Mouse (Mus musculus) hindbrain, embryonic 15.5 days (tissue): ENCODE measurements around the gene Dnah9. TPM values are rescaled to one million over a fixed set of nuclear protein-coding genes. Genes with fewer than 3 reads are reported as not detected.

Experiments used
- ATAC-seq: fragments of 200-750 bp; cut with Nextera tagmentation; 2 replicates; pipeline ENCODE4 v1.8.0; 2017; ENCODE audit warnings: low read depth, moderate number of reproducible peaks, moderate TSS enrichment; ENCODE audit not compliant: low FRiP score
- H3K27ac ChIP-seq: fragments of 300-500 bp; sonication (generic); replicated peaks from 2 replicates; pipeline ENCODE4 v1.5.1; 2015; ENCODE audit warnings: mild to moderate bottlenecking, inconsistent platforms
- H3K27me3 ChIP-seq: fragments of 300-500 bp; sonication (generic); 2 replicates; pipeline ENCODE4 v1.6.1; 2015; ENCODE audit warnings: control low read depth, inconsistent platforms
- H3K36me3 ChIP-seq: fragments of 300-500 bp; sonication (generic); 2 replicates; pipeline ENCODE4 v1.6.1; 2015; ENCODE audit warnings: control low read depth, inconsistent platforms
- H3K4me1 ChIP-seq: fragments of 300-500 bp; sonication (generic); replicated peaks from 2 replicates; pipeline ENCODE4 v1.6.1; 2015; ENCODE audit warnings: control low read depth, inconsistent platforms
- H3K4me2 ChIP-seq: fragments of 300-500 bp; sonication (generic); 2 replicates; pipeline ENCODE4 v1.6.1; 2015; ENCODE audit warnings: moderate library complexity, mild to moderate bottlenecking, inconsistent platforms
- H3K4me3 ChIP-seq: fragments of 300-500 bp; sonication (generic); 2 replicates; pipeline ENCODE4 v1.5.1; 2015; ENCODE audit warnings: mild to moderate bottlenecking, inconsistent platforms
- H3K9ac ChIP-seq: fragments of 300-500 bp; sonication (generic); 2 replicates; pipeline ENCODE4 v1.6.1; 2015; ENCODE audit warnings: inconsistent platforms
- H3K9me3 ChIP-seq: fragments of 300-500 bp; sonication (generic); 2 replicates; pipeline ENCODE4 v1.6.1; 2016; ENCODE audit warnings: control low read depth, inconsistent platforms
- WGBS: fragments of 180-500 bp; shearing (Covaris S2); methylation state at CpG from one replicate; pipeline ENCODE4 v1.1.7; 2015; 5-methylcytosine and 5-hydroxymethylcytosine counted together
- polyA plus RNA-seq: library from polyadenylated mRNA; unstranded; fragments of >200 nt; fragmentation: Nextera tagmentation; extraction: Ambion mirVana; gene quantifications from 2 replicates; pipeline ENCODE4 v1.2.1, GENCODE M21; 2015

The Dnah9 gene
- polyA plus RNA-seq = 2.8 and 3.0 TPM in 2 replicates

DNA sequence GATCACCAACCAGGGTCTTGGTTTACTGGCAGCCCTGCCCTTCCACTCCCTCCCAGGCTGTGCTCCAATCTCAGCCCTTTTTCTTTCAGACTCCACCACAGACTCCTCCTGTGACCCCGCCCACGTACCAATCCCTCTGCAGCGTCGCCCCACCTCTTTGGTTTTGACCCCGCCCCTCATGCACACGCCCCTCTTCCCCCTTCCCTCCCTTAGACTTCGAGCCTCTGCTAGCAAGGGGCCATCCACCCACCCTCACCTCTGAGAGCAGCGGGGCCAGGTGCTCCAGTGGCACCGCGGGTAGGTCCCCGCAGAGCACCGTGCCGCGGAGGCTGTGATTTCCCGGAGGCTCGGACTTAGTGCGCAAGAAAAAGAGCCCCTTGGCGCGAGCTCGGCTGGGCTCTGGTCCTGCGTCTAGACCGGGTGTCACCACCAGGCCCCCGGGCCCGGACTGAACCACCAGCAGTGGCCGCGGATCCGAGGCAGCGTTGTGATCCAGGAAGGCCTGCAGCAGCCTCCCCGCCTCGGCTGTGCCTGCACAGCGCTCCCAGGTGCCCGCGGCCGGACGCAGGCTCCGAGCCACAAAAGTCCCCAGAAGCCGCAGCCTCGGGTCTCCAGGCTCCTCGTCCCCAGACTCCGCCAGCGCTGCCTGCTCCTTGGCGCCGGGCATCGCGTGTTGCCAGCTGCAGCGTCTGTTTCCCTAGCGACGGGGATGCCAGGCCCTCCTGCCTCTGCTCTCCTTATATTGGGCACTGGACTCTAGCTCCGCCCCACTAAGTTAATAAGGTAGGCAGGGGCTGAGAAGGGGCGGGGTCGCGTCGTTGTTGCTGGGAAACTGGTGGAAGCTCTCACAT, at the start of gene Dnah9:
Dnah9 (minus strand) TSS at position 751 of the 851 bp plus-strand sequence.
- Histone ChIP-seq H3K36me3 (no peaks in the 10 kb centered on the region), H3K27me3 (no peaks in the 10 kb centered on the region), H3K9me3 (no peaks in the 10 kb centered on the region), H3K27ac (peak within 1 kb of the TSS; percentile 87), H3K9ac (peak within 1 kb of the TSS; percentile 68), H3K4me3 (peak within 1 kb of the TSS; percentile 68), H3K4me1 (peaks cover 13% of the 10 kb centered on the region), H3K4me2 (peak within 1 kb of the TSS; percentile 95)
- peak; percentile 96 for ATAC-seq
- WGBS = under 1% methylated on average over 53 of the region's 53 CpGs

DNA sequence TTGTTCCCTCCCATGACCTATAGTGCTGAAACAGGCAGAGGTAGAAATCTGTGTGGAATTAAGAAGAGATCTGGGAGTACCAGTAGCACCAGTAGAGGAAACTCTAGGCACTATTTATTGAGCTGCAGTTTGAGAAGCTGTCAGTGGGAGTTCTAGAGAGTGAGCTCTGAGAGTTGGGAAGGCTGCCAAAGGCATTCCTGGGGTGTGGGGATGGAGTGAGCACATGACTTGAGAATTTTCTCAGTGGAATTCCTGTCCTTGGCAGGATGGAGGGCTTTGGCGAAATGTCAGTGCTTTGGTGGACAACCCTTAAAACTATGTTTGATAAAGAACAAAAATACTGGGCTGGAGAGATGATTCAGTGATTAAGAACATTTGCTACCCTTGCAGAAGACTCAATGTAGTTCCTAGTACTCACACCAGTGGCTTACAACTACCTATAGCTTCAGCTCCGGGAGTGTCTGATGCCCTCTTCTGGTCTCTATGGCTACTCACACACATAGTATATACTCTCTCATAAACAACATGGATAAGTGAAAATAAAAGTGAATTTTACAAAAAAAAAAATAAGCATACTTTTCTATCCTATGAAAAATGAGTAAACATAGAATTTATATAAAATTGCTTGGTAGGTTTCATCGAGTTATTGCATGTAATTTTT, 20.4 kb upstream of the Dnah9 start:
- Histone ChIP-seq H3K9ac (no peak overlapping the region), H3K36me3 (no peaks in the 10 kb centered on the region), H3K4me3 (no peak overlapping the region), H3K9me3 (no peaks in the 10 kb centered on the region), H3K27ac (0 out of 2 replicates have a peak overlapping the region, but pooled peaks have one; percentile 10), H3K27me3 (no peaks in the 10 kb centered on the region), H3K4me1 (no peaks in the 10 kb centered on the region), H3K4me2 (no peak overlapping the region)
- 89% methylated on average over 3 of the region's 3 CpGs for WGBS
- ATAC-seq = no peak

DNA sequence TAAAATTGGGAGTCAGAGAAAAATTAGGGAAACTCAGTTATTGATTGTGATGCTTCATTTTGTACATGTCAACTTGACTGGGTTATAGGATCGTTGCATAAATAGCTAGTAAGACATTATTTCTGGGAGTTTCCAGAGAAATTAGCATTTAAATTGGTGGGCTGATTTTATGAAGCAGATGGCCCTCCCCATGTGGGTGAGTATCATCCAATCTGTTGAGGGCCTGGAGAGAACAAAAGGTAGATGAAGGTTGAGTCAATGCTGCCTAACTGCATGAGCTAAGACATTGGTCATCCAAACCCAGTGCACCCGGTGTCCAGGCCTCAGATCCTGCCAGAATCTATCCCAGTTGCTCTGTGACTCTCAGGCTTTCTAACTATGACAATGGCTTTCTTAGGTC, 19.8 kb upstream of the Dnah9 start:
- H3K27me3 ChIP-seq = no peaks in the 10 kb centered on the region
- 54% methylated on average over 2 of the region's 2 CpGs for WGBS
- no peaks in the 10 kb centered on the region for H3K4me1 ChIP-seq

DNA sequence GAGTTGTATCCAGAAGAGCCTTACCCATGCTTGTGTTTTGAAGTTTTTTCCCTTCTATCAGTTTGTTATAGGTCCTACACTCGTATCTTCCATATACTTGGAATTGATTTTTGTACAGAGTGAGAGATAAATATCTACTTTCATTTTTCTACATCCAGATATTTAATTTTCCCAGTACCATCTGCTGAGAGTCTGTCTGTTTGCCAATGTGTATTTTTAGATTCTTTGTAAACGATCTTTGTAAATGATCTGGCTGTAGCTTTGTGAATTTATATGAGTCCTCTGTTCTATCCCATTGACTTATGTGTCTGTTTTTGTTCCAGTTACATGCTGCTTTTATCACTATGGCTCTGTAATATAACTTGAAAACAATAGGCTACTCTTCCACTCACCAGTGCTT, 9.4 kb upstream of the Dnah9 start:
- no peak overlapping the region for H3K9ac ChIP-seq
- no peaks in the 10 kb centered on the region for H3K27me3 ChIP-seq
- H3K27ac ChIP-seq = no peak overlapping the region
- H3K36me3 ChIP-seq = no peaks in the 10 kb centered on the region
- no peaks in the 10 kb centered on the region; the same call in 1 of the 2 replicates for H3K9me3 ChIP-seq
- no peak for ATAC-seq
- H3K4me1 ChIP-seq = no peaks in the 10 kb centered on the region
- H3K4me3 ChIP-seq = no peak overlapping the region
- H3K4me2 ChIP-seq = no peak overlapping the region
- WGBS = 68% methylated on average over 2 of the region's 2 CpGs

More for the DNA sequence above, 19.8 kb upstream of the Dnah9 start:
- Histone ChIP-seq H3K4me2 (no peak overlapping the region), H3K4me3 (no peak overlapping the region), H3K36me3 (no peaks in the 10 kb centered on the region), H3K9ac (no peak overlapping the region), H3K27ac (0 out of 2 replicates have a peak overlapping the region, but pooled peaks have one; percentile 10), H3K9me3 (no peaks in the 10 kb centered on the region)
- no peak for ATAC-seq

DNA sequence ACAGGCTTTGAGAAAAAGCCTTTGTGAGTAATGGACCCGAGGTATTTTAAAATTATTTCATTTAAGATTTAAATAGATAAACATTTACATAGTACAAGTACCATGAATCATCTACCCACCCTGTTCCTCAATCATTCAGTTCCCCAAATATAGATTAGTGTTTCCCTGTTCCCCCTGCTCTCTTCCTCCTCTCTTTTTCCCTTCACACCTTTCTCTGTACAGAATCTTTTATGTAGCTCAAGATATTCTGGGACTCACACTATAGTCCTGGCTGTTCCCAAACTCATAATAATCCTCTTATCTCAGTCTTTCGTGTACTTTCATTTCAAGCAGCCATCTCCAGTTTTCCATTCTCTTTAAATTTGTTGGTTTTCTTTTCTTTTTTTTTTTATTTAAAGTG, 4.3 kb downstream of the Dnah9 start:
- no peak for ATAC-seq
- H3K9ac ChIP-seq = no peak overlapping the region
- 90% methylated on average over 2 of the region's 2 CpGs for WGBS
- no peak overlapping the region for H3K27ac ChIP-seq
- H3K36me3 ChIP-seq = no peaks in the 10 kb centered on the region
- no peaks in the 10 kb centered on the region for H3K27me3 ChIP-seq
- no peak overlapping the region for H3K4me3 ChIP-seq
- no peaks in the 10 kb centered on the region for H3K9me3 ChIP-seq
- no peak overlapping the region for H3K4me2 ChIP-seq
- peaks cover 11% of the 10 kb centered on the region for H3K4me1 ChIP-seq

DNA sequence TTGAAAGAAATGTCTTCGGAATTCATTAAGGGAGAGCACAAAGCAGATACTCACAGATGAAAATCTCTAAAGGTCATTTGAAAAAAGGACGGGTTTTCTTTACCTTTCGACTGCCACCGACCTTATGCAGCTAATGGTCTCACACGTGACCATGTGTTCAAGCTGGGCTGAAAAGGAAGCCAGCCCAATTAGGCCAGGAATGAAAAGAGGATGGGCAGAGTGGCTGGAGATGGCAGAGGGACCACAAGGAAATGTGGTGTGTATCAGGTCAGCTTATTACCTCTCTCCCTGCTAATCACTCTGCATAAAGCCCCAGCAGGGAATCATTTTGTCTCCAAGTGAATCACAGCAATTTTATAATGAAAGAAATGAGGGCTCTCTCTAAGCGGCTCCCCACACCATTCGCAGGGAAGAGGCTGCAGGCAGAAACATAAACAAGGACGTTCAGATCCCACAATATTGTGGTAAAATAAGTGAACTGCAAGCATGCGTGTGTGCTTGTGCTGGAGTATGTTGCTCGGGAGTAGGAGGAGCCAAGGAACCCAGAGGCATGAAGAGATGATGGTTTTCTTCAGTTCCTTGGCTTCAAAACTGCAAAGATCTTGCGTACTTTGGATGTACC, 27.6 kb downstream of the Dnah9 start:
- Histone ChIP-seq H3K27ac (no peak overlapping the region), H3K4me3 (no peak overlapping the region), H3K36me3 (no peaks in the 10 kb centered on the region), H3K9ac (no peak overlapping the region), H3K4me1 (peaks cover 8% of the 10 kb centered on the region; the same call in 1 of the 2 replicates), H3K4me2 (no peak overlapping the region), H3K9me3 (no peaks in the 10 kb centered on the region), H3K27me3 (no peaks in the 10 kb centered on the region)
- ATAC-seq = no peak
- 52% methylated on average over 11 of the region's 11 CpGs for WGBS

DNA sequence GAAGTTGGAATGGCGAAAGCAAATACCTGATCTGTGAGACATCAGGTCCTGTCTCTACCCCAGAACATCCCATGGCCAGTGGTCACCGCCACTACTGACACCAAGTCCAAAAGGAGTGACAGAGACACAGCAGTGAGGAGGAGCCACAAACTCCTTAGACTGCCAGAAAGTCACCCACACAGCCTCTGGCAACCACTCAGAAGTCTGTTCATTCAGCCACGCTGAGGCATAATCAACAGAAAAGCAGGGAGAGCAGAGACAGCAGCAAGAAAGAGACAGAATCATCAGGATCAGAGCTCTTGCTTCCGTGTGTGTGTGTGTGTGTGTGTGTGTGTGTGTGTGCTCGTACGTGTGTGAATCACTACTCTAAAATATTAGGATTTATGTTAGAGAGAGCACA, 33.5 kb downstream of the Dnah9 start:
- 85% methylated on average over 6 of the region's 6 CpGs for WGBS
- no peaks in the 10 kb centered on the region for H3K4me1 ChIP-seq
- no peaks in the 10 kb centered on the region for H3K9me3 ChIP-seq
- H3K36me3 ChIP-seq = no peaks in the 10 kb centered on the region
- H3K9ac ChIP-seq = no peak overlapping the region
- no peak for ATAC-seq
- H3K4me2 ChIP-seq = no peak overlapping the region
- H3K4me3 ChIP-seq = no peak overlapping the region
- no peak overlapping the region for H3K27ac ChIP-seq
- no peaks in the 10 kb centered on the region for H3K27me3 ChIP-seq

DNA sequence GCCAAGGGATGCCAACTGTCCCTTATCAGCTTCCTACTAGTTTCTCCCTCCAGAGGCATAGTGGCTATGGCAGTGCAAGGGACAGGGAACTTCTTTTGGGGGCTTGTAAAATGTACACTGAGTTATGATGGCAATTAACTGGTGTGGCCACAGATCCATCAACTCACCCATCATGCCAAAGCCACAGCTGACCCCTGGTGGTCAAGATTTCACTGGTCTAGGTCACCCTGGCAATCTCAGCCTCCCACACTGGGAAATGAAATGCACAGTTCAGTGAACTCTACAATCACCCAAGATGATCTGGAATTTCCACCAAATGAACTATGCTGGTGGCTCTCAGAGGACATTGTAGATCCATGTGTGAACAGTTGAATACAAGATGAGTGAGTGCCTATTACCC, 42.2 kb downstream of the Dnah9 start:
- ATAC-seq = no peak
- H3K9ac ChIP-seq = no peak overlapping the region

DNA sequence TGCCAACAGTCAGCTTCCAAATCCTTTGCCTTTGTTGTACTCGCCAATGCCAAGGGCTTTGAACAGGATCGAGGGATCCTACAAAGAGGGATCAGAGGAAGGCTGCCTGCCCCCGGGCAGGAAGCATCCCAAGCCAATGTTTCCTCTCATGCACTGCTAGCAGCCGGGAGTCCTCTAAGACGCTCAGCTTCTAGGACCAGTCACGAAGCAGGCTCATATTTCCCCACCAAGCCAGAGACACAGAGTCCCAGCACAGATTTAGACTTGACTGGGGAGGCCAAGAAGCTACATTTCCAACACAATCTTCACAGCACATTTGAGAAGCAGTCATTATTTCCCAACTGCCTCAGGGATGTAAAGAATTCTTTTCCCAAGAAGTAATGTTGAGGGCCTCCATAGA, 43.9 kb downstream of the Dnah9 start:
- no peaks in the 10 kb centered on the region for H3K27me3 ChIP-seq
- no peak for ATAC-seq
- no peaks in the 10 kb centered on the region for H3K4me1 ChIP-seq
- H3K9ac ChIP-seq = no peak overlapping the region
- no peak overlapping the region for H3K4me3 ChIP-seq
- H3K27ac ChIP-seq = no peak overlapping the region
- no peaks in the 10 kb centered on the region for H3K36me3 ChIP-seq
- no peaks in the 10 kb centered on the region for H3K9me3 ChIP-seq
- H3K4me2 ChIP-seq = no peak overlapping the region
- 81% methylated on average over 6 of the region's 6 CpGs for WGBS

More for the DNA sequence above, 42.2 kb downstream of the Dnah9 start:
- Histone ChIP-seq H3K4me1 (no peaks in the 10 kb centered on the region), H3K27me3 (no peaks in the 10 kb centered on the region), H3K27ac (no peak overlapping the region), H3K4me3 (no peak overlapping the region), H3K36me3 (no peaks in the 10 kb centered on the region), H3K4me2 (no peak overlapping the region), H3K9me3 (no peaks in the 10 kb centered on the region)

DNA sequence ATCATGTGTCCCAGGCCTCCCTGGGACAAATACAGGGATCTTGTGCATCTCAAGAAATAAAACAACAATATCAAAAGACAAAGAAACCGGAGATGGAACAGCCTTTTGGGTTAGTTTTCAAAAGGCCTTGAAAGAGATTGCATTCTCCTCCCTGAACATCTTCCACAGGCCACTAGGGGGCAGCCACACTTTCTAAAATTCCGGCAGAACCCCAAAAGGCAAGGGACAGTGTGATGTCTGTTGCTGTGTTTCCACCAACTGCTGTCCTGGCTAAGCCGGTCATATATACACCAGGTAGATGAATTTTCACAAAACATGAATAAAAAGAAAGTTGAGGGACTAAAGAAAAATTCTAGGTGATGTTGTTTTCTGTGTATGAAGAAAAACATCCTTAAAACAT, 46.3 kb downstream of the Dnah9 start:
- Histone ChIP-seq H3K4me1 (no peaks in the 10 kb centered on the region), H3K9me3 (no peaks in the 10 kb centered on the region), H3K27me3 (no peaks in the 10 kb centered on the region), H3K9ac (no peak overlapping the region), H3K4me3 (no peak overlapping the region), H3K36me3 (no peaks in the 10 kb centered on the region), H3K27ac (no peak overlapping the region), H3K4me2 (no peak overlapping the region)
- WGBS = 22% methylated on average over 3 of the region's 3 CpGs
- no peak for ATAC-seq

DNA sequence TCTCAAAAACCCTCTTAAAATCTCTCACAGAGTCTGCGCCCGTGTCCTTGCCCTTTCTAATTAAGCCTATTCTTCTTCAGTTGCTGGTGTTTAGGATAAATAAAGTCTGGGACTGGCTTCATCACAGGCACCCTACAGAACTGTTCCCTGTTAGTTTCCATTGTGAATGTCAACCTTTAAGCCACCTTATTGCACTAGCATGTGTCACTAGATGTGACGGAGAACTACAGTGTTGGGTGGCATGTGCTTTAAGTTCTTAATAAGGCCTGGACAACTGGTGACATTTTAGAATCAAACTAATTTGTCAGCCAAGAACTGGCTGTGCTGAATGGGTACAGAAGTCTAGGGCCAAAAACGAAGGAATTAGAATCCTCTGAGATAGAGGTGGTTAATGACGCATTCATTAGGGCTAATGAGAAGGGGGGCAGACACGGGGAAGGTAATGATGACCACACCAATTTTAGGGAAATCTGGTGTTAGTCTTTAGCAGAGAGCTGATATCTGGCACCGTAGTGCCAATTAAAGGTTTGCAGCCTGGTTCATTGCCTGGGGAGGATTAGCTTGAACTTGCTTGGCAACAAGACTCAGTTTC, 84.6 kb downstream of the Dnah9 start:
- Histone ChIP-seq H3K9ac (no peak overlapping the region), H3K9me3 (no peaks in the 10 kb centered on the region), H3K4me1 (no peaks in the 10 kb centered on the region), H3K27me3 (no peaks in the 10 kb centered on the region), H3K4me3 (no peak overlapping the region), H3K36me3 (no peaks in the 10 kb centered on the region), H3K4me2 (no peak overlapping the region), H3K27ac (no peak overlapping the region)
- 78% methylated on average over 7 of the region's 7 CpGs for WGBS
- no peak for ATAC-seq

DNA sequence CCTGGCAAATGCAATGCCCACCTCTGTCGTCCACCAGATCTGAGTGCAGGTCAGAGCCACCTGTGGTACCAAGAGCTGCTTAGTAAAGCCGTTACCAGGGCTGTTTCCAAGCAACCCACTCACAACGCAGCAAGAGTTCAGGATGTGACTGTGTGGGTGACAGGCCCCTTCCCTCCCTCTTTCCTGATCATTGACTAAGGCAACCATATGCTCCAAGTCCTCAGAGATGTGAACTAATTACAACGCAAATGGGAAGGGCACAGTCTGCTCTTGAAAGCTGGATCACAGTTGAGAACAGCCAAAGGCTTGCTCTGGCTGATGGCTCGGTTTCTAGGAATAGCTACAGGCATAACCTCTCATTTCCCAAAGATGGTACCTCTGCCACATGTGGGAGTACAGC, 95.4 kb downstream of the Dnah9 start:
- H3K4me2 ChIP-seq = no peak overlapping the region
- no peak for ATAC-seq
- H3K9me3 ChIP-seq = no peaks in the 10 kb centered on the region
- no peaks in the 10 kb centered on the region for H3K27me3 ChIP-seq
- no peaks in the 10 kb centered on the region for H3K4me1 ChIP-seq
- H3K4me3 ChIP-seq = no peak overlapping the region
- 65% methylated on average over 5 of the region's 5 CpGs for WGBS
- H3K27ac ChIP-seq = no peak overlapping the region
- no peaks in the 10 kb centered on the region for H3K36me3 ChIP-seq
- no peak overlapping the region for H3K9ac ChIP-seq
